Mouse (Mus musculus) midbrain, embryonic 13.5 days (tissue): ENCODE results near the gene Cd44. TPM values are rescaled to one million over a fixed set of nuclear protein-coding genes. Genes with fewer than 3 reads are reported as not detected.

Experiments
- ATAC-seq: fragments of 200-750 bp; cut with Nextera tagmentation; 2 replicates; pipeline ENCODE4 v1.8.0; 2017; ENCODE audit warnings: mild to moderate bottlenecking, moderate TSS enrichment, moderate library complexity
- H3K27ac ChIP-seq: fragments of 300-500 bp; sonication (generic); 2 replicates; pipeline ENCODE4 v1.5.1; 2015; ENCODE audit warnings: inconsistent platforms, mild to moderate bottlenecking, moderate library complexity
- H3K27me3 ChIP-seq: fragments of 300-500 bp; sonication (generic); 2 replicates; pipeline ENCODE4 v1.6.1; 2015; ENCODE audit warnings: mild to moderate bottlenecking, inconsistent platforms
- H3K36me3 ChIP-seq: fragments of 300-500 bp; sonication (generic); 2 replicates; pipeline ENCODE4 v1.6.1; 2015; ENCODE audit warnings: mild to moderate bottlenecking, inconsistent platforms
- H3K4me1 ChIP-seq: fragments of 300-500 bp; sonication (generic); replicated peaks from 2 replicates; pipeline ENCODE4 v1.6.1; 2015; ENCODE audit warnings: inconsistent platforms
- H3K4me2 ChIP-seq: fragments of 300-500 bp; sonication (generic); replicated peaks from 2 replicates; pipeline ENCODE4 v1.6.1; 2015; ENCODE audit warnings: moderate library complexity, mild to moderate bottlenecking, inconsistent platforms
- H3K4me3 ChIP-seq: fragments of 300-500 bp; sonication (generic); replicated peaks from 2 replicates; pipeline ENCODE4 v1.5.1; 2015; ENCODE audit warnings: mild to moderate bottlenecking, inconsistent platforms
- H3K9ac ChIP-seq: fragments of 300-500 bp; sonication (generic); replicated peaks from 2 replicates; pipeline ENCODE4 v1.6.1; 2015; ENCODE audit warnings: mild to moderate bottlenecking, inconsistent platforms
- H3K9me3 ChIP-seq: fragments of 300-500 bp; sonication (generic); 2 replicates; pipeline ENCODE4 v1.6.1; 2016; ENCODE audit warnings: mild to moderate bottlenecking, inconsistent platforms
- WGBS: fragments of 180-500 bp; shearing (Covaris S2); methylation state at CpG from one replicate; pipeline ENCODE4 v1.1.7; 2015; 5-methylcytosine and 5-hydroxymethylcytosine counted together
- polyA plus RNA-seq: library from polyadenylated mRNA; unstranded; fragments of >200 nt; fragmentation: Nextera tagmentation; extraction: Ambion mirVana; gene quantifications from 2 replicates; pipeline ENCODE4 v1.2.1, GENCODE M21; 2015

Gene Cd44
- polyA plus RNA-seq: 1.5 and 2.1 TPM in 2 replicates

DNA sequence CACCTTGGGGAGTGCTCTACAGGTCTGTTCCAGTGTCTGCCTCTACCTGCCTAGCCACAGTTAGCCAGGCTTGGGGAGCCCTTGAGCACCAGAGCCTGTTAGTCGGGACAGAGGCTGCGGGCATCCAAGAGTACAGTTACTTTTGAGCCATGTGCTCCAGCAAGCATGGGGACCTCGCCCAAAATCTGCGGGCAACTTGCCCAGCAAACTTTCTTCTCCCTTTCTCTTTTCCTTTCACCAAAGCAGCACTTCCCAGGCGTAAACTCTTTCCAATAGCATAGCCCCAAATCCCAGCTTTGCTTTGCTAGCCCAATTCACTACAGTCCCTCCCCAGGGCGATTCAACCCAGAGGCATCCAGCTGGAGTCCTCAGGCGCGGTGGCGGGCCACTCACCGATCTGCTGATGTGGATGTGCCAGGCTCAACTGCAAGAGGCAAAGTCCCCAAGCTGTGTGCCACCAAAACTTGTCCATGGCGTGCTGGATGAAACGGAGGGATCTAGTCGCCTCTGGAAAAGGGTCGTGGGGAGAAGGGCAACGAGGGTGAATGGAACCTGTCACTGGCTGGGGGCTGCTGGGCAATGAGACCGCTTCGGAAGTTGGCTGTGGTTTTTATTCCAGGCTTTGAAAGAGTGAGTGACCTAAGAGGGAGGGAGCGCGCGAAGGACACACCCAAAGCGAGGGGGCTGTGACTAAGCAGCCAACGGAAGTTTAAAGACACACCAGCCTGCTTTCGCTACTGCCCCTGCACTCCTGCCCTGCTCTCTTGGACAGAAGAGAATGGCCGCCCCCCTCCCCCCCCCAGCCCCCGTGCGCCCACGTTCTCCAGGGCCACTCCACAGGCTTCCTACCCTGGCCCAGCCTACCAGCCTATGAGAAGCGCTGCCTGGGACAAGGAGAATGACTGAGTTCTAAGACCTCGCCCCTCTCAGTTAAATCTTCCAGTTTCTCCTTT lies at the start of gene Cd44:
Cd44 (minus strand) TSS at position 791 of the 953 bp plus-strand sequence.
- peaks cover 15% of the 10 kb centered on the region for H3K27me3 ChIP-seq
- no peak within 1 kb of the TSS for H3K27ac ChIP-seq
- WGBS: under 1% methylated on average over 29 of the region's 29 CpGs
- H3K4me3 ChIP-seq: peak within 1 kb of the TSS; percentile 34
- no peaks in the 10 kb centered on the region for H3K36me3 ChIP-seq
- peaks cover 11% of the 10 kb centered on the region for H3K4me1 ChIP-seq
- no peaks in the 10 kb centered on the region for H3K9me3 ChIP-seq
- peak within 1 kb of the TSS; percentile 39; the same call in 1 of the 2 replicates for H3K9ac ChIP-seq
- peak within 1 kb of the TSS; percentile 59 for H3K4me2 ChIP-seq
- ATAC-seq: peak; percentile 62; the same call in 1 of the 2 replicates

DNA sequence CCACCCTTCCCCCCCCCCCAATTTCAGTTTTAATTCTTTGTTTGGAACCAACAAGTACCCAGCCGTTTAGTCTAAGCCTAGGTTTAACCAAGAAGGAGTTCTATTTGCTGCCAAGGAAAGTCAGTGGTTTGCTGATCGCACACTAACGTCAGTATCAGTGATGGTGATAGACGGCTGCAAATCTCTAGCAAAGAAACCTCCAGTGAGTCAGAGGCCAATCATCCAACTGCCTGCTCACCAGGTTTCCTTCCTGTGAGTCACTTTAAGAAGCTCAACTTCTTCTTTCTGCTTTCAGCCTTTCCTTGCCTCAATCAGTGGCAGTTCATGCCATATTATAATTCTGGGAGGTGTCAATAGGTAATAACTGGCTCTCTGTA lies 47.0 kb upstream of the Cd44 start:
- Histone ChIP-seq H3K27me3 (no peaks in the 10 kb centered on the region), H3K4me3 (no peak overlapping the region)
- 86% methylated on average over 4 of the region's 4 CpGs for WGBS

DNA sequence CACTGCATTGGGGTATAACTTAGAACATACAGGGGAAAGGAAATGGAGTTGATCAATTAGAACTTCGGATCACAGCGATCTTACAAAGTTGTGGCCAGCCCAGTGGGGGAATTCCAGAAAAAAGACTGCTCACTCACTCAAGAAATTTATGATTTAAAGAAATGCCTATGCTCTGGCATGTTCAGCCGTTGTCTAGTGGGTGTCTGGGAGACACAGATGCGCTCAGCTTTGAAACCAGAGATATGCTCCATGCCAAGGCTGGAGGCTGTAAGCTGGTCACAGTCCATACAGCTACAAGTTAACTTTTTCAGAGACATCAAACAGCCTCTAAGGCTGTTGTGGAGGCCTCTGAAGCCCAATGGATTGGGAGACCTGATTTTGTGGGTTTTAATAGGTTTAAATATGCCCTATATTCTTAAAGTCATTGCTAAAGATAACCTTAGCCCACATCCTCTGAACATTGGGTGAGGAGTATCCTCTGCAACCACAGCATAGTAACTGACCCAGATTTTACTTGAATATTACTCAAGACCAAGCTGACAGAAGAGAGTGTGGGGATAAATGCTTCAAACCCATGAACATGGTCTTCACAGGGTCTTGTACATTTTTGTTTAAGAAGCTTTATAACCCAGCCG lies 46.5 kb upstream of the Cd44 start:
- 97% methylated on average over 5 of the region's 5 CpGs for WGBS
- peaks cover 15% of the 10 kb centered on the region for H3K4me1 ChIP-seq
- H3K4me3 ChIP-seq: no peak overlapping the region
- H3K9me3 ChIP-seq: no peaks in the 10 kb centered on the region
- no peaks in the 10 kb centered on the region for H3K36me3 ChIP-seq
- no peaks in the 10 kb centered on the region for H3K27me3 ChIP-seq
- no peak for ATAC-seq
- H3K4me2 ChIP-seq: no peak overlapping the region
- no peak overlapping the region for H3K9ac ChIP-seq
- no peak overlapping the region for H3K27ac ChIP-seq

More for the DNA sequence above, 47.0 kb upstream of the Cd44 start:
- H3K4me2 ChIP-seq: no peak overlapping the region
- no peaks in the 10 kb centered on the region for H3K9me3 ChIP-seq
- peaks cover 13% of the 10 kb centered on the region for H3K4me1 ChIP-seq
- no peak overlapping the region for H3K9ac ChIP-seq
- ATAC-seq: no peak
- H3K36me3 ChIP-seq: no peaks in the 10 kb centered on the region
- no peak overlapping the region for H3K27ac ChIP-seq

DNA sequence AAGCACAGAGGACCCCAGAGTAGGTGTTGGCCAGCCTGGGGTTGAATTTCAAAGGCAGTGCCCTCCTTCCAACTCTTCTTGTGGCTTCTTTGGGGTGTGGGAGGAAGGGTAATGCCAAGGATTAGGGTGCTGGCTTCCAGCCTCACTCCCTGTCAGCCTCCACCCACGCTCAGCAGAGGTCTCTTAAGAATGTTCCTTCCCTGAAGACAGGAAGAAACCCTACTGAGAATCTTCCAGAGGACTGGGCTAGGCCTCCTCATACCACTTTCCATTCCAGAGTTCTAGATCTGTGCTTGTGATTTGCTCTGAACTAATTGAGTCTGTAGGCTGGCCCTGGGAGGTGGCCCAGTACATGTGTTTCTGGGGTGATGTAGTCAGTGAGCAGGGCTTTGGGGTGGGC lies 43.6 kb upstream of the Cd44 start:
- Histone ChIP-seq H3K9me3 (no peaks in the 10 kb centered on the region), H3K4me2 (no peak overlapping the region), H3K27ac (no peak overlapping the region), H3K4me1 (peaks cover 15% of the 10 kb centered on the region), H3K36me3 (no peaks in the 10 kb centered on the region), H3K27me3 (no peaks in the 10 kb centered on the region), H3K9ac (no peak overlapping the region), H3K4me3 (no peak overlapping the region)
- 0 out of 2 replicates have a peak, but pooled peaks have one; percentile 14 for ATAC-seq
- WGBS: 48% methylated on average over 1 of the region's 1 CpGs

DNA sequence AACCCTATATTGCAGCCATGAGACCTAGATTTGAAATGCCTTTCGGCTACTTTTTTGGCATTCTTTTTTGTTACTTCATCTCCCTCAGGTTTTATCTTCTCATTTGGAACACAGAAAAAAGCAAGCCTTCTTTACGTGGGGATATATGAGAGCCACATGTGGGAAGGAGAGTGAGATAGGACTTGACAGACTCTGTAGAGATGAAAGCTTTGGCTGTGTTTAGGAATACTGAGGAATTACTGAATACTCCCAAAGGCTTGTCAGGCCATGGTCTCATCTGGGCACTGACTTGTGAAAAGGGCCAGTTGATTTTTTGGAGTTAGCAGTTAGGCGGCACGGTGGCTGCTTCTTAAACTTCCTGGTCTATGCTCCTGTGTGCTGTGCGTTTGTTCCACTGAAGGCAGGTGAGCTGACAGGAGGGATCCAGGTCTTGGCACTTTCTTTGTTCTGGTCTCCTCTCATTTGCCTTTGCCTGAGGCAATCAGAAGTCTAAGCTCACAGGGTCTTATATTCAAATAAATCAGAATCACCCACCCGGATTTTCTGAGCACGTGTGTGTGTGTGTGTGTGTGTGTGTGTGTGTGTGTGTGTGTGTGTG lies 43.0 kb upstream of the Cd44 start:
- Histone ChIP-seq H3K9me3 (no peaks in the 10 kb centered on the region), H3K9ac (no peak overlapping the region), H3K4me3 (no peak overlapping the region), H3K27ac (no peak overlapping the region), H3K4me2 (no peak overlapping the region), H3K4me1 (peaks cover 15% of the 10 kb centered on the region), H3K27me3 (no peaks in the 10 kb centered on the region), H3K36me3 (no peaks in the 10 kb centered on the region)
- WGBS: 73% methylated on average over 7 of the region's 7 CpGs
- peak; percentile 34; the same call in 1 of the 2 replicates for ATAC-seq

DNA sequence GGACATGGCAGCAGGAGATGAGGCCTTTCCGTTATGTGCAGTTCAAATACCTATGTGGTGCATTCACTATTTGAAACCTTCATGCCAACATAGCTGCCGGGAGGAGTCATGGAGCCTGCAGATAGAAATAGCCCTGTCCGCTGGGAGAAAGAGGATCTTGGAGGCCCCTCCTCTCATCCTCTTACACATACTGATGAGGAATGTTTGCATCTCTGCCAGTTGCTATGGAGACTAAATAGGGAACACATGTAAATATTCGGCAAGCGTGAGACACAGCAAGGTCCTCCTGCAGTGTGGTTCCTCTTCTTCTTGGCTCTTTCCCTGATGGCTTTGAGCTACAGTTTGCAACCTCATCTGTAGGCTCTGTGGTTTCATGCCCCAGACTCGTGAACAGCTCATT lies 42.5 kb upstream of the Cd44 start:
- H3K27ac ChIP-seq: no peak overlapping the region
- H3K9me3 ChIP-seq: no peaks in the 10 kb centered on the region
- H3K4me1 ChIP-seq: peaks cover 15% of the 10 kb centered on the region
- peak; percentile 86 for ATAC-seq
- H3K9ac ChIP-seq: no peak overlapping the region
- H3K4me2 ChIP-seq: no peak overlapping the region
- H3K4me3 ChIP-seq: no peak overlapping the region
- no peaks in the 10 kb centered on the region for H3K36me3 ChIP-seq
- no peaks in the 10 kb centered on the region for H3K27me3 ChIP-seq
- 33% methylated on average over 6 of the region's 6 CpGs for WGBS

DNA sequence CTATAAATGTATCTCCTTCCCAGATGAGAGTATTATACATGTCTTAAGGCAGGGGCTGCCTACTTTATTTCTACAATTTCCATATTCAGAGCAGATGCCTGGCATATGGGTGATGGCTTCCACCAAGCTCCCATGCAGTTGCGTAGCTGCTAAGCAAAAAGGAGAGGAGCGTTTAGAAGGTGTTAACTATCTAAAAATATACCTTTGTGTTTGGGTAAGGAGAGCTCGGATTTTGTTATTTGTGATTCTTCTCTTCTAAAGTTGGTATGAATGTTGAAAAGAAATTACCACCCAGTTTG lies 41.3 kb upstream of the Cd44 start:
- Histone ChIP-seq H3K4me3 (no peak overlapping the region), H3K36me3 (no peaks in the 10 kb centered on the region), H3K27ac (no peak overlapping the region), H3K4me2 (no peak overlapping the region), H3K4me1 (peaks cover 15% of the 10 kb centered on the region), H3K9me3 (no peaks in the 10 kb centered on the region), H3K27me3 (no peaks in the 10 kb centered on the region), H3K9ac (no peak overlapping the region)
- WGBS: 90% methylated on average over 3 of the region's 3 CpGs
- no peak for ATAC-seq

DNA sequence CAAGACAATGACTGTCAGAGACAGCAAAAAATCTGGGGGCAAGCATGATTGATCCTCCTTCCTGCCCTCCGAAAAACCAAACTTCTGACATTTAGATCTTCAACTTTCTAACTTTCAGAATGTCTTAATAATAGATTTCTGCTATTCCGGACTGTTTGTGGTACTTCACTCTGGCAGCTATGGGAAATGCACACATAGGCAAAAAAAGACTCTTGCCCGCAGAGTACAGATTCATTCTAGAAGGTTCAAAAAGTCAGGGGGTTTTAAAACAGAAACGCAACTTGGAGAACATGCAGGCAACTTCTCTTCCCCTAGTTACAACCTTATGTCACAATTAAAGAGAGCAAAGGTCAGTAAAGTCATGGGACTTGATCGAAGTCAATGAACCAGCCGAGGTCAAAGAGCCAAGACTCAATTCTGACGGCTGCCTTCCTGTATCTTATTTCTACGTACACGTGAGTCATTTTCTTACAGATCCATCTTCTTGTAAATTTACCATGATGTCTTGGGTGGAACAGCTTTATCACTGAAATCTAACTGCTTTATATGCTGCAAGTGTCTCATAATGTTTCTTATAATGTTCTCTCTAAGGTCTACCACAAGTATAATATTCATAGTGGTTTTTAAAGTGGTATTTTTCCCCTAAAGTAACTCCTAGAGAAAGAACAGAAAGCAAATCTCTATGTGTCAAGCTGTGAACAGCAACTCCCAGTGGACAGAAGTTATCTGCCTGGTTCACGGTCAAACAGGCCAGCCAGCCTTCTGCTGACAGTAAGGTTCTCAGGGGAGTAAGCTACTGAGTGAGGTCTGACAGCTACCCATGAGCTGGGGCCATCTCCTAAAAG lies 40.7 kb upstream of the Cd44 start:
- no peak overlapping the region for H3K27ac ChIP-seq
- H3K36me3 ChIP-seq: no peaks in the 10 kb centered on the region
- H3K4me1 ChIP-seq: peaks cover 15% of the 10 kb centered on the region
- no peak overlapping the region for H3K4me3 ChIP-seq
- 88% methylated on average over 10 of the region's 10 CpGs for WGBS
- no peak overlapping the region for H3K4me2 ChIP-seq
- no peaks in the 10 kb centered on the region for H3K9me3 ChIP-seq
- no peaks in the 10 kb centered on the region for H3K27me3 ChIP-seq
- ATAC-seq: no peak
- no peak overlapping the region for H3K9ac ChIP-seq

DNA sequence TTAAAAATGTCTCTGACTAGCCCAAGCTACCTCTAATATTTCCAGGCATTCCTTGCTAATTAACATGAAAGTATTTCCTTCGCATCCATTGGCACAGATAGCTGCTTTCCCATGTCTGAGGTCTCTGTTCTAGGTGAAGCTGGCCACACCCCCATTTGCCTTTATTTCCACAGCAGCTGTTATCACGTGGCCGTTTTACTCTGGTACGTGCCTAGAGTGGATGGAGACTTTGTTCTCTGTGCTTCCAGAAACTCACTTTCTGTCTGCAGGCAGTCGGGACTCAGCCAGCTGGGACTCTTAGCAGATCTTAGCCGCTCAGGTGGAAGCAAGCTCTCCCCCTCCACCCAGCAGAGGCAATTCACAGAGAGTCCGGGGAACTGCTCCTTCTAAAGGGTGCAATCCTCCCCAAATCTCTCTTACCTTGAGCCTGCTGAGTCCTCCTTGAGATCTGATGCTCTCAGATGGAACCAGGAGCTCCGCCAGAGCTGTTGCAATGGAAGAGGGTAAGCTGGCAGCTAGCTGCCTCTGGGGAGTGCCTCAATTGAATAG lies 39.4 kb upstream of the Cd44 start:
- Histone ChIP-seq H3K27ac (no peak overlapping the region), H3K9me3 (no peaks in the 10 kb centered on the region), H3K36me3 (no peaks in the 10 kb centered on the region), H3K9ac (no peak overlapping the region), H3K4me3 (no peak overlapping the region), H3K27me3 (no peaks in the 10 kb centered on the region), H3K4me2 (no peak overlapping the region), H3K4me1 (peaks cover 18% of the 10 kb centered on the region)
- no peak for ATAC-seq
- WGBS: 70% methylated on average over 8 of the region's 8 CpGs

DNA sequence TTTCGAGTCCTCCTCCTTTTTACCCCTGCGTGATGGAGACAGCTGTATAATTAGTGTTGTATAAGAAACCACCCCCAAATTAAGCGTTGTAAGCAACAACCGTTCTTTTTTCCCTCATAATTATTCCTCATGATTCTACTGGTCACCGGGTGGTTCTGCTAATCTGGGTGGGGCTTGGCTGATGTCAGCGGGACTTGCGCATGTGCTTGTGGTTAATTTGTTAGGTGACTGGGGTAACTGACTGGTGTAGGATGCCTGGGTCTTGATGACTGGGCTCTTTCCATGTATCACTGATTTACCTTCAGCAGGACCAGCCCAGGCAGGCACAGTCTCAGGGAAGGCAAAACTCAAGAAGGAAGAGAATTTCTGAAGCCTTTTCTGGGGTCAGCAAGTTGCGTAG lies 38.7 kb upstream of the Cd44 start:
- Histone ChIP-seq H3K27me3 (no peaks in the 10 kb centered on the region), H3K36me3 (no peaks in the 10 kb centered on the region), H3K4me3 (no peak overlapping the region), H3K9me3 (no peaks in the 10 kb centered on the region), H3K9ac (no peak overlapping the region), H3K4me2 (no peak overlapping the region), H3K4me1 (peaks cover 18% of the 10 kb centered on the region), H3K27ac (no peak overlapping the region)
- no peak for ATAC-seq
- WGBS: 88% methylated on average over 8 of the region's 8 CpGs

DNA sequence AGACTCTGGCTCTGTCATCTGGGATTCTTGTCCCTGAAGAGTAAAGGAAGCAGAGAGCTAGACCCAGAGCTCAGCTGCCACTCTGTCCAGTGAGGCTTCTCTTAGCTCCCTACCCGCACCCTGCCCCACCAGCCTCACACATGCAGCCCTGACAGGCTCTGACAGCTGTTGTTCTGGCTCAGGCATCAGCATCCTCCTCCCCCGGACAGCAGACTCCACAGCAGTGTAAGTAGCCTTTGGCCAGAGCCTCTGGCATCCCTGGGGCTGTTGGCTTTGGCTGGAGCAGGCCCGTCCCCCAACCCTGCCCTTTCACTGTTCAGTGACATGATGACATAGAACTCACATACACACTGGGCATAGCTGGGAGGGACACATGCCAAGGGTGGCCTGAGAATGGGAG lies 35.4 kb upstream of the Cd44 start:
- Histone ChIP-seq H3K4me1 (peaks cover 11% of the 10 kb centered on the region), H3K27ac (no peak overlapping the region), H3K4me2 (no peak overlapping the region), H3K4me3 (no peak overlapping the region), H3K9me3 (no peaks in the 10 kb centered on the region), H3K9ac (no peak overlapping the region), H3K27me3 (no peaks in the 10 kb centered on the region), H3K36me3 (no peaks in the 10 kb centered on the region)
- peak; percentile 34; the same call in 1 of the 2 replicates for ATAC-seq
- WGBS: 56% methylated on average over 3 of the region's 3 CpGs
